Mouse (Mus musculus) inflammation-experienced regulatory T-cells (primary cell): ENCODE data around the gene Taar8a. TPM values are rescaled to one million over a fixed set of nuclear protein-coding genes. Genes with fewer than 3 reads are reported as not detected.

Source experiments
- polyA plus RNA-seq, 2 experiments: library from polyadenylated mRNA; unstranded; fragments of 100-300 nt; shearing (Covaris generic); gene quantifications; one replicate each; pipeline ENCODE4 v1.2.1; 2017

Gene Taar8a
- polyA plus RNA-seq: not detected

DNA sequence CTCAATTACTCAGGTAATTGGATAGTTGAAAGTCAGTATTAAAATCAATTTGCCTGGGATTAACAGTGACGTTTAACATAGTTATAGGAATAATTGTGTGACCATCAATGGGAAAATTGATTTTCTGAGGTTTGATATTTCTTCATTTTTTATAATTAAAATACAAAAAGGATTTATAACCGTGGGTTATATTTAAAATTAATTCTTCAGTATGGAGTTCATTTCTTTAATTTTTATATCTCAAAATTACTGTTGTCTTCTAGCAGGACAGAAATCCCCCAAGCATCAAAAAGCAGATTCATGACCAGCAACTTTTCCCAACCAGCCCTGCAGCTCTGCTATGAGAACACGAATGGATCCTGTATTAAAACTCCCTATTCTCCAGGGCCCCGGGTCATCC is at the start of gene Taar8a:
Gene Taar8a (plus strand): TSS at position 301 of the 400 bp plus-strand sequence.

DNA sequence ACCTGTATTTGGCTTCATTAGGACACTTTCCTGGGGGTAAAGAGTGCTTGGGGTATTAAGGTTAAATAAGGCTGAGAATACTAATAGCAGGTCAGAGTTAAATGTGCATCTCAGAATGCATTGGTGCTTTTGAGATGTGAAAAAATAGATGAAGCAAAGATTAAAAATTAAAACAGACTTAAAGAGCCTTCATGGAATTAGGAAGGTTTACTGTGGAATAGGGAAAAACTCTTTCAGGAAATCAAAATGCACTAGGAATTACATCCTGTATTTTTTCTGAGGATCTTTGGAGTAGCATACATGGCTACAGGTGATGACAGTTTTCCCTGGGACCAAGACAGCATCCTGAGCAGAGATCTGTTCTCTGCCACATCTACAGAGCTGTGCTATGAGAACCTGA is 49.4 kb upstream of the Taar8a start, which contains the start of gene Taar7d:
Gene Taar7d (plus strand): TSS at position 301 of the 400 bp plus-strand sequence.

DNA sequence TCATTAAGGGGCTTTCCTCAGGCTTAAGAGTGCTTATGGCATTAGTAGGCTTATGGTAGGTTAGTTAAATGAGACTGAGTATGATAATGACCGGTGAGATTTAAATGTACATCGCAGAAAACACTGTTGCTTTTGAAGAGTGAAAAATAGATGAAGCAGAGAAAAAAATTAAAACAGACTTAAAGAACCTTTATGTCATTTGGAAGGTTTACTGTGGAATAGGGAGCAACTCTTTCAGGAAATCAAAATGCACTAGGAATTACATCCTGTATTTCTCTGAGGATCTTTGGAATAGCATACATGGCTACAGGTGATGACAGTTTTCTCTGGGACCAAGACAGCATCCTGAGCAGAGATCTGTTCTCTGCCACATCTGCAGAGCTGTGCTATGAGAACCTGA is 39.0 kb upstream of the Taar8a start, which contains the start of gene Taar7e:
Gene Taar7e (plus strand): TSS at position 301 of the 400 bp plus-strand sequence.

DNA sequence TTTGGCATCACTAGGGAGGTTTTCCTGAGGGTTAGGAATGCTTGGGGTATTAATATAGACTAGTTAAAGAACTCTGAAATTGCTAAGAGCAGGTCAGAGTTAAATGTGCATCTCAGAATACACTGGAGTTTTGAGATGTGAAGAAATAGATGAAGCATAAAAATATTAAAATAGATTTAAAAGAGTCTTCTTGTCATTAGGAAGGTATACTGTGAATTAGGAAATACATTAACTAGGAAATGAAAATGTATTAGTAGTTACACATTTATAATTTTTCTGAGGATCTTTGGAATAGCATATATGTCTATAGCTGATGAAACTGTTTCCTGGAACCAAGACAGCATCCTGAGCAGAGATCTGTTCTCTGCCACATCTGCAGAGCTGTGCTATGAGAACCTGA is 27.1 kb upstream of the Taar8a start, which contains the start of gene Taar7f:
Gene Taar7f (plus strand): TSS at position 301 of the 400 bp plus-strand sequence.

DNA sequence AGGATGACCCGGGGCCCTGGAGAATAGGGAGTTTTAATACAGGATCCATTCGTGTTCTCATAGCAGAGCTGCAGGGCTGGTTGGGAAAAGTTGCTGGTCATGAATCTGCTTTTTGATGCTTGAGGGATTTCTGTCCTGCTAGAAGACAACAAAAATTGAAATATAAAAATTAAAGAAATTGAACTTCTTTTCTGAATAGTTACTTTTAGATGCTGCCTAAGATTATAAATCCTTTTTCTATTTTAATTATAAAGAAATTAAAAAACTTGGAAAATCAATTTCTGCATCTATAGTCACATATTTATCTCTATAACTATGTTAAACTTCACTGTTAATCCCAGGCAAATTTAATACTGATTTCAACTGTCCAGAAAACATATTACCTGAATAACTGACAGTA is 15.9 kb downstream of the Taar8a start, which contains the start of gene Taar8b:
Gene Taar8b (minus strand): TSS at position 101 of the 400 bp plus-strand sequence.

DNA sequence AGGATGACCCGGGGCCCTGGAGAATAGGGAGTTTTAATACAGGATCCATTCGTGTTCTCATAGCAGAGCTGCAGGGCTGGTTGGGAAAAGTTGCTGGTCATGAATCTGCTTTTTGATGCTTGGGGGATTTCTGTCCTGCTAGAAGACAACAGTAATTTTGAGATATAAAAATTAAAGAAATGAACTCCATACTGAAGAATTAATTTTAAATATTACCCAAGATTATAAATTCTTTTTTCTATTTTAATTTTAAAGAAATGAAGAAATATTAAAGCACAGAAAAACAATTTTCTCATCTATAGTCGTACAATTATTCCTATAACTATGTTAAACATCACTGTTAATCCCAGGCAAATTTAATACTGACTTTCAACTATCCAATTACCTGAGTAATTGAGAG is 25.5 kb downstream of the Taar8a start, which contains the start of gene Taar8c:
Gene Taar8c (minus strand): TSS at position 101 of the 400 bp plus-strand sequence.

DNA sequence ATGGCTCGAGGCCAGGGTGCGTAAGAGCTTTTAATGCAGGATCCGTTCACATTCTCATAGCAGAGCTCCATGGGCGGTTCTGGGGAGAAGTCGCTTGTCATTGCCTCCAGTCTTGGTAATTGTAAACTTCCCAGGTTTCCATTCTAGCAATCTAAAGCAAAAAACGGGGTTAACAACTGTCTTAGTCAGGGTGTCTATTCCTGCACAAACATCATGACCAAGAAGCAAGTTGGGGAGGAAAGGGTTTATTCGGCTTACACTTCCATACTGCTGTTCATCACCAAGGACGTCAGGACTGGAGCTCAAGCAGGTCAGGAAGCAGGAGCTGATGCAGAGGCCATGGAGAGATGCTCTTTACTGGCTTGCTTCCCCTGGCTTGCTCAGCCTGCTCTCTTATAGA is 33.1 kb downstream of the Taar8a start, which contains the start of gene Taar9:
Gene Taar9 (minus strand): TSS at position 101 of the 400 bp plus-strand sequence.

Other genes with a start within 250 kb of the Taar8a start
- under 1 TPM; 0.11 to 0.16 TPM for gene Vnn3, start 225.0 kb upstream of the Taar8a start, polyA plus RNA-seq
- under 1 TPM; 0.53 to 0.74 TPM for gene Vnn1, start 181.8 kb upstream of the Taar8a start, polyA plus RNA-seq
- 1 to 10 TPM in 1 of 2 experiments, not detected in 1; 1.7 TPM for gene Taar1, start 156.1 kb upstream of the Taar8a start, polyA plus RNA-seq
- not detected for gene Taar2, start 137.9 kb upstream of the Taar8a start, polyA plus RNA-seq
- gene Taar3, start 126.9 kb upstream of the Taar8a start, polyA plus RNA-seq: not detected
- gene Taar4, start 116.0 kb upstream of the Taar8a start, polyA plus RNA-seq: not detected
- gene Taar5, start 105.8 kb upstream of the Taar8a start, polyA plus RNA-seq: 1 to 10 TPM in 1 of 2 experiments, not detected in 1; 1.2 TPM
- gene Taar6, start 90.9 kb upstream of the Taar8a start, polyA plus RNA-seq: under 1 TPM in 1 of 2 experiments, not detected in 1; 0.16 TPM
- gene Taar7a, start 83.0 kb upstream of the Taar8a start, polyA plus RNA-seq: under 1 TPM in 1 of 2 experiments, not detected in 1; 0.36 TPM
- under 1 TPM in 1 of 2 experiments, not detected in 1; 0.98 TPM for gene Taar7b, start 76.6 kb upstream of the Taar8a start, polyA plus RNA-seq
- gene Taar7d, start 49.3 kb upstream of the Taar8a start, polyA plus RNA-seq: not detected
- gene Taar7e, start 38.9 kb upstream of the Taar8a start, polyA plus RNA-seq: under 1 TPM; 0.46 to 0.50 TPM
- not detected for gene Taar7f, start 27.0 kb upstream of the Taar8a start, polyA plus RNA-seq
- gene Taar8b, start 15.8 kb downstream of the Taar8a start, polyA plus RNA-seq: not detected
- gene Taar8c, start 25.4 kb downstream of the Taar8a start, polyA plus RNA-seq: not detected
- 1 to 10 TPM in 1 of 2 experiments, under 1 TPM in 1; 0.14 to 1.4 TPM for gene Taar9, start 33.0 kb downstream of the Taar8a start, polyA plus RNA-seq
- 10 to 100 TPM; 39.8 to 48.8 TPM for gene Stx7, start 72.8 kb downstream of the Taar8a start, polyA plus RNA-seq
- not detected for gene Moxd1, start 147.0 kb downstream of the Taar8a start, polyA plus RNA-seq